Mouse (Mus musculus): ENCODE measurements at regions not wholly inside any gene's neighbourhood (a gene's known extent, or its start where the extent isn't known, plus 50 kb on each side); places are given as distances from the start of the nearest gene placed in this dataset.

GRCm38 (mm10) chr15:96064499-96065217 is 222.7 kb upstream of the Arid2 start:
- DNase-seq (ENCODE audit: low read depth, low spot score) = no peak
- TF ChIP-seq ZNF384 (IDR thresholded peaks at IDR 0.05; ENCODE audit: low read depth, low read length) (no peak), POLR2AphosphoS2 (IDR thresholded peaks at IDR 0.05; ENCODE audit: low read length) (no peak), POLR2A (IDR thresholded peaks at IDR 0.05; ENCODE audit: control insufficient read depth in 1 of 2, insufficient read depth in 1 of 2, low read depth in 1 of 2, low read length in 2 of 2, poor library complexity in 1 of 2) (no peak), MEF2A (IDR thresholded peaks at IDR 0.05; ENCODE audit: extremely low read depth, insufficient replicate concordance, low read depth, low read length, poor library complexity, severe bottlenecking) (no peak), GABPA (IDR thresholded peaks at IDR 0.05; ENCODE audit: low read depth, low read length) (no peak), TCF12 (IDR thresholded peaks at IDR 0.05; ENCODE audit: low read depth, low read length) (no peak), BHLHE40 (IDR thresholded peaks at IDR 0.05; ENCODE audit: borderline replicate concordance, low read depth, low read length) (no peak), TBP (IDR thresholded peaks at IDR 0.05; ENCODE audit: low read depth, low read length) (no peak), JUND (IDR thresholded peaks at IDR 0.05; ENCODE audit: low read depth, low read length) (no peak), SIN3A (IDR thresholded peaks at IDR 0.05; ENCODE audit: low read length) (no peak), RCOR1 (IDR thresholded peaks at IDR 0.05; ENCODE audit: low read depth, low read length) (no peak), MYB (IDR thresholded peaks at IDR 0.05; ENCODE audit: low read depth, low read length) (no peak), KAT2A (conservative IDR thresholded peaks at IDR 0.05; ENCODE audit: low read depth, low read length) (no peak), EP300 (IDR thresholded peaks at IDR 0.05; ENCODE audit: low read depth in 1 of 2, low read length in 2 of 2) (no peak), RAD21 (IDR thresholded peaks at IDR 0.05; ENCODE audit: low read depth, low read length) (no peak), GATA1 (IDR thresholded peaks at IDR 0.05; ENCODE audit: low read depth, low read length) (no peak), ZMIZ1 (IDR thresholded peaks at IDR 0.05; ENCODE audit: low read depth, low read length) (no peak), CHD1 (IDR thresholded peaks at IDR 0.05; ENCODE audit: low read depth, low read length) (no peak)

GRCm38 (mm10) chr15:96075615-96076014 is 211.7 kb upstream of the Arid2 start:
- Histone ChIP-seq H3K4me3 (ENCODE audit: control insufficient read depth in 1 of 2, insufficient read depth in 1 of 2, low read depth in 2 of 2, low read length in 2 of 2) (no peak overlapping the region), H3K27ac (ENCODE audit: control insufficient read depth, low read depth, low read length) (no peak overlapping the region), H3K79me2 (ENCODE audit: control insufficient read depth, insufficient read depth, low read length, poor library complexity) (no peaks in the 10 kb centered on the region), H3K36me3 (ENCODE audit: control insufficient read depth in 1 of 2, insufficient read depth in 2 of 2, low read length in 2 of 2) (no peaks in the 10 kb centered on the region), H3K27me3 (ENCODE audit: control insufficient read depth in 1 of 2, insufficient read depth in 2 of 2, low read length in 2 of 2) (no peaks in the 10 kb centered on the region), H3K9me3 (replicated peaks; ENCODE audit: insufficient read depth, low read length) (no peaks in the 10 kb centered on the region), H3K4me1 (ENCODE audit: control insufficient read depth in 1 of 2, insufficient read depth in 2 of 2, low read length in 2 of 2) (no peaks in the 10 kb centered on the region), H3K9ac (ENCODE audit: control insufficient read depth, low read depth, low read length, poor library complexity, severe bottlenecking) (no peak overlapping the region)
- TF ChIP-seq ZNF384 (IDR thresholded peaks at IDR 0.05; ENCODE audit: low read depth, low read length) = no peak
- no peak for TF ChIP-seq ZKSCAN1 (IDR thresholded peaks at IDR 0.05; ENCODE audit: low read depth, low read length)
- TF ChIP-seq CHD2 (IDR thresholded peaks at IDR 0.05; ENCODE audit: low read length) = no peak
- TF ChIP-seq MYB (IDR thresholded peaks at IDR 0.05; ENCODE audit: low read depth, low read length) = no peak
- no peak for TF ChIP-seq POLR2AphosphoS2 (IDR thresholded peaks at IDR 0.05; ENCODE audit: low read length)
- no peak for TF ChIP-seq ETS1 (IDR thresholded peaks at IDR 0.05; ENCODE audit: low read depth, low read length)
- TF ChIP-seq SMC3 (IDR thresholded peaks at IDR 0.05; ENCODE audit: low read depth, low read length) = no peak
- TF ChIP-seq POLR2AphosphoS5 (IDR thresholded peaks at IDR 0.05; ENCODE audit: borderline replicate concordance, low read depth, low read length) = no peak
- TF ChIP-seq E2F4 (IDR thresholded peaks at IDR 0.05; ENCODE audit: borderline replicate concordance, low read depth, low read length) = no peak
- TF ChIP-seq BHLHE40 (IDR thresholded peaks at IDR 0.05; ENCODE audit: borderline replicate concordance, low read depth, low read length) = no peak
- no peak for TF ChIP-seq MYC (IDR thresholded peaks at IDR 0.05; ENCODE audit: low read depth, low read length)
- no peak for TF ChIP-seq MXI1 (IDR thresholded peaks at IDR 0.05; ENCODE audit: low read depth, low read length)
- TF ChIP-seq HCFC1 (IDR thresholded peaks at IDR 0.05; ENCODE audit: low read depth, low read length) = no peak
- TF ChIP-seq POLR2A (IDR thresholded peaks at IDR 0.05; ENCODE audit: control insufficient read depth in 1 of 2, insufficient read depth in 1 of 2, low read depth in 1 of 2, low read length in 2 of 2, poor library complexity in 1 of 2) = no peak
- TF ChIP-seq TAL1 (IDR thresholded peaks at IDR 0.05; ENCODE audit: low read length) = no peak
- DNase-seq (ENCODE audit: low read depth, low spot score) = no peak

More at GRCm38 (mm10) chr15:96064499-96065217, 222.7 kb upstream of the Arid2 start:
- Histone ChIP-seq H3K9me3 (replicated peaks; ENCODE audit: insufficient read depth, low read length) (no peaks in the 10 kb centered on the region), H3K4me3 (ENCODE audit: control insufficient read depth in 1 of 2, insufficient read depth in 1 of 2, low read depth in 2 of 2, low read length in 2 of 2) (no peak overlapping the region), H3K36me3 (ENCODE audit: control insufficient read depth in 1 of 2, insufficient read depth in 2 of 2, low read length in 2 of 2) (no peaks in the 10 kb centered on the region), H3K27ac (ENCODE audit: control insufficient read depth, low read depth, low read length) (no peak overlapping the region), H3K27me3 (ENCODE audit: control insufficient read depth in 1 of 2, insufficient read depth in 2 of 2, low read length in 2 of 2) (peaks cover 0 to 2% of the 10 kb centered on the region in 2 experiments; a peak in 3 of 4 replicates), H3K9ac (ENCODE audit: control insufficient read depth, low read depth, low read length, poor library complexity, severe bottlenecking) (no peak overlapping the region), H3K79me2 (ENCODE audit: control insufficient read depth, insufficient read depth, low read length, poor library complexity) (no peaks in the 10 kb centered on the region), H3K4me1 (ENCODE audit: control insufficient read depth in 1 of 2, insufficient read depth in 2 of 2, low read length in 2 of 2) (no peaks in the 10 kb centered on the region)

Measured in MEL (cell line).